Mouse (Mus musculus) lung, adult 2 months (tissue): ENCODE results near the gene 1600014C10Rik.

Experiments
- CTCF ChIP-seq: fragments of 200-500 bp; IDR thresholded peaks from 2 replicates; pipeline ENCODE4 v1.5.1; 2011; ENCODE audit warnings: mild to moderate bottlenecking, low read length, control low read depth; ENCODE audit not compliant: insufficient read depth
- POLR2A ChIP-seq: fragments of 200-500 bp; IDR thresholded peaks from 2 replicates; pipeline ENCODE4 v1.6.1; 2011; ENCODE audit warnings: low read depth, mild to moderate bottlenecking, control low read depth, low read length, borderline replicate concordance; ENCODE audit errors: extremely low read depth

- TF ChIP-seq CTCF = no peak
- no peak for TF ChIP-seq POLR2A
Measured at GRCm38 (mm10) chr7:38204314-38204713, 21.3 kb downstream of the 1600014C10Rik start.
